Mouse (Mus musculus): ENCODE results near the gene Itpr1.

Gene Itpr1

GRCm38 (mm10) chr6:108244571-108244970 lies 31.7 kb downstream of the Itpr1 start:
- no peak for DNase-seq

- DNase-seq, result no peak
Observed at GRCm38 (mm10) chr6:108246369-108247085, 33.6 kb downstream of the Itpr1 start.

GRCm38 (mm10) chr6:108247211-108247610 lies 34.3 kb downstream of the Itpr1 start:
- no peak for DNase-seq

GRCm38 (mm10) chr6:108248519-108248918 lies 35.6 kb downstream of the Itpr1 start:
- peak; percentile 31 to 50 for DNase-seq

- no peak for DNase-seq
Observed at GRCm38 (mm10) chr6:108249031-108249917, 36.4 kb downstream of the Itpr1 start.

GRCm38 (mm10) chr6:108249918-108250225 lies 37.0 kb downstream of the Itpr1 start:
- no peak for DNase-seq

GRCm38 (mm10) chr6:108250416-108250815 lies 37.5 kb downstream of the Itpr1 start:
- DNase-seq, result no peak

- DNase-seq, result peak; percentile 27 to 48
Observed at GRCm38 (mm10) chr6:108252565-108253360, 39.9 kb downstream of the Itpr1 start.

GRCm38 (mm10) chr6:108254132-108255064 lies 41.5 kb downstream of the Itpr1 start:
- DNase-seq, result peak; percentile 35 to 55

- no peak for DNase-seq
Observed at GRCm38 (mm10) chr6:108255880-108256279, 43.0 kb downstream of the Itpr1 start.

GRCm38 (mm10) chr6:108257225-108257624 lies 44.3 kb downstream of the Itpr1 start:
- DNase-seq, result no peak

- DNase-seq, result no peak
Observed at GRCm38 (mm10) chr6:108258631-108259030, 45.7 kb downstream of the Itpr1 start.

GRCm38 (mm10) chr6:108259671-108260070 lies 46.8 kb downstream of the Itpr1 start:
- no peak for DNase-seq

- no peak for DNase-seq
Observed at GRCm38 (mm10) chr6:108261506-108261905, 48.6 kb downstream of the Itpr1 start.

GRCm38 (mm10) chr6:108264164-108264563 lies 51.3 kb downstream of the Itpr1 start:
- DNase-seq, result no peak

GRCm38 (mm10) chr6:108273451-108273850 lies 60.6 kb downstream of the Itpr1 start:
- no peak for DNase-seq

GRCm38 (mm10) chr6:108274364-108275084 lies 61.6 kb downstream of the Itpr1 start:
- DNase-seq, result peak; percentile 71 to 72

- DNase-seq, result no peak
Observed at GRCm38 (mm10) chr6:108276880-108277507, 64.1 kb downstream of the Itpr1 start.

GRCm38 (mm10) chr6:108277622-108278396 lies 64.9 kb downstream of the Itpr1 start:
- no peak for DNase-seq

Measured in kidney, postnatal 4 days (tissue).